Mouse (Mus musculus): Measurements from ENCODE around the gene H2-Q7.
"Not testable (repeated sequence)": the region's sequence is repeated elsewhere in the genome, so short reads cannot be mapped to it uniquely, and the experiment has no call there.

DNA sequence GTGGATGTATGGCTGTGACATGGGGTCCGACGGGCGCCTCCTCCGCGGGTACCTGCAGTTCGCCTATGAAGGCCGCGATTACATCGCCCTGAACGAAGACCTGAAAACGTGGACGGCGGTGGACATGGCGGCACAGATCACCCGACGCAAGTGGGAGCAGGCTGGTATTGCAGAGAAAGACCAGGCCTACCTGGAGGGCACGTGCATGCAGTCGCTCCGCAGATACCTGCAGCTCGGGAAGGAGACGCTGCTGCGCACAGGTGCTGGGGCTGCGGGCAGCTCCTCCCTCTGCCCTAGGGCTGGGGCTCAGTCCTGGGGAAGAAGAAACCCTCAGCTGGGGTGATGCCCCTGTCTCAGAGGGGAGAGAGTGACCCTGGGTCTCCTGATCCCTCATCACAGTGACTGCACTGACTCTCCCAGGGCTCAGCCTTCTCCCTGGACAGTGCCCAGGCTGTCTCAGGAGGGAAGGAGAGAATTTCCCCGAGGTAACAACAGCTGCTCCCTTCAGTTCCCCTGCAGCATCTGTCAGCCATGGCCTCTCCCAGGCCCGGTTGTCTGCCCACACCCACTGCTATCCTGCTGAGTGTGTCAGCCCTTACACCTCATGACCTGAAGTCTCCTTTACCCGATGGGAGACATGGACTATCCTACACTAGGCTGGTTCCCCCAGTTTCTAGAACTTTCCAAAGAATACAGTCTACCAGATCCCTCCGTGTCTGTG is 1.1 kb downstream of the H2-Q7 start:
- not testable (repeated sequence) for TF ChIP-seq CTCF, EP300 (IDR thresholded peaks at IDR 0.05)
